Mouse (Mus musculus) small intestine, adult 2 months (tissue): ENCODE data around the gene Cntfr. TPM values are rescaled to one million over a fixed set of nuclear protein-coding genes. Genes with fewer than 3 reads are reported as not detected.
A peak's percentile ranks its signal among the peaks of the same experiment; 100 is the strongest.

Source experiments
- H3K27ac ChIP-seq: fragments of 200-500 bp; 2 replicates; pipeline ENCODE4 v1.5.1; 2012; ENCODE audit warnings: low read depth, low read length, control low read depth, inconsistent platforms; ENCODE audit not compliant: insufficient read depth
- H3K27me3 ChIP-seq: fragments of 200-500 bp; 2 replicates; pipeline ENCODE4 v1.6.1; 2012; ENCODE audit warnings: mild to moderate bottlenecking, moderate library complexity, low read length, inconsistent platforms; ENCODE audit not compliant: control insufficient read depth, insufficient read depth
- H3K36me3 ChIP-seq: fragments of 200-500 bp; 2 replicates; pipeline ENCODE4 v1.6.1; 2012; ENCODE audit warnings: mild to moderate bottlenecking, low read length, control low read depth, inconsistent platforms; ENCODE audit not compliant: control insufficient read depth, insufficient read depth
- H3K4me1 ChIP-seq: fragments of 200-500 bp; 2 replicates; pipeline ENCODE4 v1.6.1; 2012; ENCODE audit warnings: low read length, inconsistent platforms, mixed read lengths; ENCODE audit not compliant: control insufficient read depth, insufficient read depth, insufficient read length
- H3K4me3 ChIP-seq: fragments of 200-500 bp; 2 replicates; pipeline ENCODE4 v1.5.1; 2012; ENCODE audit warnings: low read depth, mild to moderate bottlenecking, control low read depth, inconsistent platforms, low read length, moderate library complexity
- CTCF ChIP-seq: fragments of 200-500 bp; IDR thresholded peaks from 2 replicates; pipeline ENCODE4 v1.5.1; 2012; ENCODE audit warnings: low read depth, mild to moderate bottlenecking, control low read depth, inconsistent platforms, low read length, moderate library complexity, mixed read lengths; ENCODE audit not compliant: insufficient replicate concordance, insufficient read length; ENCODE audit errors: extremely low read depth
- POLR2A ChIP-seq: fragments of 200-500 bp; IDR thresholded peaks from 2 replicates; pipeline ENCODE4 v1.6.1; 2012; ENCODE audit warnings: low read depth, mild to moderate bottlenecking, control low read depth, inconsistent platforms, low read length, moderate library complexity
- WGBS: fragments of 180-500 bp; shearing (Covaris S2); methylation state at CpG from one replicate; pipeline ENCODE4 v1.1.7; 2018; 5-methylcytosine and 5-hydroxymethylcytosine counted together
- polyA plus RNA-seq: library from polyadenylated mRNA; depleted of rRNA; stranded (reverse); fragments of >200 nt; gene quantifications from 2 replicates; pipeline ENCODE4 v1.2.3, GENCODE M21; 2012

Cntfr gene
- polyA plus RNA-seq, 1 experiment, result 1.7 TPM

GRCm38 (mm10) chr4:41737602-41738255 is 40.8 kb upstream of the Cntfr start:
- Histone ChIP-seq H3K27me3 (no peaks in the 10 kb centered on the region), H3K36me3 (0 out of 2 replicates have a peak, but pooled peaks cover 3% of the 10 kb centered on the region), H3K27ac (no peak overlapping the region), H3K4me3 (no peak overlapping the region), H3K4me1 (peaks cover 11% of the 10 kb centered on the region)
- peak; percentile 85; the same call in 1 of the 2 replicates for TF ChIP-seq CTCF
- TF ChIP-seq POLR2A, result no peak
- WGBS, result 8% methylated on average over 8 of the region's 8 CpGs

GRCm38 (mm10) chr4:41731052-41731765 is 34.3 kb upstream of the Cntfr start, which contains the start of gene Arid3c:
TSS of gene Arid3c (minus strand) at chr4:41731142.
- 2% methylated on average over 50 of the region's 50 CpGs for WGBS
- peaks cover 4% of the 10 kb centered on the region for H3K4me1 ChIP-seq
- H3K27me3 ChIP-seq, result peaks cover 44% of the 10 kb centered on the region
- TF ChIP-seq POLR2A (no peak), CTCF (no peak)
- no peaks in the 10 kb centered on the region for H3K36me3 ChIP-seq
- H3K27ac ChIP-seq, result no peak within 1 kb of the TSS
- peak within 1 kb of the TSS; percentile 45 for H3K4me3 ChIP-seq

DNA sequence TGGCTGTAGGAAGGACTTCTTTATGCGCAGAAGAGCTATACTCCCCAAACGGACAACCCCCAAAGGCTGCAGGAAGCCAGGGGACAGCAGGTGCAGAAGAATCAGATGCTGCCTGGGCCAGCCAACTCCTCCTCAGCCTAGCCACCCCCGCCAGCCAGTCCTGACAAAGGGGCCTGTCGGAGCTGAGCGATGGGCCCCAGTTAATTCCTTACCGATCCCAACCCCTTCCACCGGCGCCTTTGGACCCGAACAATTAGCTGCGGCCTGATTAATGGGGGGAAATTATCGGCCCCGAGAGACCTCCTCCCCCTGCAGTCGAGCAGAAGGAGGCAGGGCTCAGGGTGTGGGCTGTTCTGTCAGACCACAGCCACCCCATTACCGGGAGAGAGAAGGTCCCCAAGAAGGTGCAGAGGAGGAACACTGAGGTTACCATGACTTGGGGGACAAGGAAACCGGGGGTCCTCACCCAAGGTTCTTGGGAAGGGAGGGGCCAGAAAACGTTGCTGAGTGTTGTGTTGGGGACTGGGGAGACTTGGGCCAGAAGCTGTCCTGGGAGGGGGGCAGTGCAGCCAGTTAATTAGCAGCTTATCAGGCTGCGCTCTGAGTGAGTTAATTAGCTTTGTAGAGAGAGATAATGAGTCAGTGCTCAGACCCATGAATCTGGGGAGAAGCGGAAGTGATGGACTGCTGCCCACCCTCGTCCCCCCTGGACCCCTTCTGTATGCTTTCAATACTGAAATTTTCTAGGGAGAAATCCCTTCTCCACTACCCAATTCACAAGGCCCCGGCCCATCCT is 30.1 kb upstream of the Cntfr start:
- peaks cover 10% of the 10 kb centered on the region for H3K4me1 ChIP-seq
- H3K27me3 ChIP-seq, result peaks cover 60% of the 10 kb centered on the region
- 22% methylated on average over 20 of the region's 20 CpGs for WGBS
- H3K36me3 ChIP-seq, result no peaks in the 10 kb centered on the region
- no peak overlapping the region for H3K27ac ChIP-seq
- H3K4me3 ChIP-seq, result no peak overlapping the region
- TF ChIP-seq POLR2A, result no peak
- no peak for TF ChIP-seq CTCF

DNA sequence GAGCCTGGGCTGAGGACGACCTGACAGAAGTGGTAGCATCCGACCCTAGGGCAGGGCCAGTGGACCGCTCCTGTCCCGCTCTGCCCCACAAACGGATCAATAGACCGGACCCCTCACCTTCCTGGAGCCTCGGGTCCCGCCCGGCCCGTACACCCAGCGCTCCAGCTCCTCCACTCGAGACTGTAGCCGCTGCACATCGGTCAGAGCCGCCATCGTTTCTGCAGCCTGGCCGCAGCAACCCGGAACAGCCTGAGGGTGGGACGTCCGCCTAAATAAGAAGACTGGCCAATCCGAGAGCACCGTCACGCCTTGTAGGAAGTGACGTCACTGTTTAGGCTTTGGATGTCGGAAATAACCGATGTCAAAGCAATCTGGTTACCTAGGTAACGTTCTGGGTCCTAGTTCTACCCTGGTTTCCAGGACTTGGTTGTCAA is 26.0 kb upstream of the Cntfr start, which contains the start of gene Dctn3:
TSS of gene Dctn3 (minus strand) at position 253 of the 434 bp plus-strand sequence.
- H3K27ac ChIP-seq, result no peak within 1 kb of the TSS
- peaks cover 7% of the 10 kb centered on the region; the same call in 1 of the 2 replicates for H3K4me1 ChIP-seq
- peaks cover 30% of the 10 kb centered on the region for H3K27me3 ChIP-seq
- peaks cover 14% of the 10 kb centered on the region for H3K36me3 ChIP-seq
- WGBS, result under 1% methylated on average over 27 of the region's 27 CpGs
- H3K4me3 ChIP-seq, result peak within 1 kb of the TSS; percentile 79
- peak; percentile 88 for TF ChIP-seq POLR2A
- no peak for TF ChIP-seq CTCF

DNA sequence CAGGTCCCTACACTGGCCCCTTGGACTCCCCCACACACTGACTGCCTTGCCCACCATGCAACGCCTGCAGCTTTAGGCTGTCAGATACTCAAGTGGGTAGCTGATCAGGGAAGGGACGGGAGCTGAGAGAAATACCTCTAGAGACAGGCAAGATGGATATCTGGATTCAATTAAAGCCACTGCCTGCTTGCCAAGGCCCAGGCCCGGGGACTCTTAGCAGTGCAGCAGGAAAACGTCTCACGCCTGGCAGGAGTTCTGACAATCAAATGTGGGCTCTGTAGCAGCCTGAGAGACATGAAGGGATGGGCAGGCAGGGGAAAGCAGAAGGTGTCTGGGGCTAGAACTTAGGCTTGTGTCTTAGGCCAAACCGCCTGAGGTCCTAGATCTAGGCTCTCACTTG is 19.9 kb upstream of the Cntfr start:
- Histone ChIP-seq H3K36me3 (peaks cover 25% of the 10 kb centered on the region), H3K27me3 (no peaks in the 10 kb centered on the region), H3K27ac (no peak overlapping the region), H3K4me1 (peaks cover 12% of the 10 kb centered on the region), H3K4me3 (no peak overlapping the region)
- 86% methylated on average over 6 of the region's 6 CpGs for WGBS
- TF ChIP-seq CTCF, result no peak
- no peak for TF ChIP-seq POLR2A

DNA sequence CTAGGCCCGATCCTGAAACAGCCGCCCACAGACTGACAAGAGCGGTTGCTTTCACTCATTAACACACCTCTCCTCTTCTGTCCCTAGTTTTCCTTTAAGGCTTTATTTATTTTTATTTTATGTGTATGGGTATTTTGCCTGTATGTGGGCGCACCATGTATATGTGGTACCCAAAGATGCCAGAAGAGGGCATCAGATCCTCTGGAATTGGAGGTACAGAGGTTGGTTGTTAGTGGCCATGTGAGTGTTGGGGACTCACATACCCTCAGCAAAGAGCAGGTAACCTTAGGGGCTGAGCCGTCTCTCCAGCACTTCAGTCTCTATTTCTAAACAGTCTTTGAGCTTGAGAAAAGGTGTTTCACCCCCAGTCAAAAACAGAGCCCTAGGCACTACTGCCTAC is 18.7 kb upstream of the Cntfr start:
- WGBS, result 80% methylated on average over 5 of the region's 5 CpGs
- Histone ChIP-seq H3K4me3 (no peak overlapping the region), H3K36me3 (peaks cover 25% of the 10 kb centered on the region), H3K27ac (no peak overlapping the region), H3K4me1 (peaks cover 12% of the 10 kb centered on the region), H3K27me3 (no peaks in the 10 kb centered on the region)
- peak; percentile 25; the same call in 1 of the 2 replicates for TF ChIP-seq CTCF
- TF ChIP-seq POLR2A, result no peak
